Mouse (Mus musculus) MEL (cell line): ENCODE data around the gene St6gal1. TPM values are rescaled to one million over a fixed set of nuclear protein-coding genes. Genes with fewer than 3 reads are reported as not detected.

ENCODE experiments used
- DNase-seq: peaks from one replicate; pipeline ENCODE4 v3.0.0; 2011; ENCODE audit warnings: low read depth, low spot score
- H3K27ac ChIP-seq: 2 replicates; pipeline ENCODE4 v1.5.1; 2012; ENCODE audit warnings: low read depth, mild to moderate bottlenecking, control low read depth, low read length, moderate library complexity; ENCODE audit not compliant: control insufficient read depth
- H3K27me3 ChIP-seq, 2 experiments: fragments of 150-350 bp in 1 of 2; sonication (generic) in 1 of 2; 2 replicates each; pipeline ENCODE4 v1.6.1; 2012; ENCODE audit warnings: low read length in 2 of 2, mild to moderate bottlenecking in 2 of 2, improper control_type of control experiment in 1 of 2, moderate library complexity in 1 of 2; ENCODE audit not compliant: insufficient read depth in 2 of 2, control insufficient read depth in 1 of 2
- H3K36me3 ChIP-seq, 2 experiments: 2 replicates each; pipeline ENCODE4 v1.6.1; 2012 to 2014; ENCODE audit warnings: low read length in 2 of 2, improper control_type of control experiment in 1 of 2, inconsistent platforms in 1 of 2, mild to moderate bottlenecking in 1 of 2; ENCODE audit not compliant: insufficient read depth in 2 of 2, control insufficient read depth in 1 of 2
- H3K4me1 ChIP-seq, 2 experiments: fragments of 150-350 bp in 1 of 2; sonication (generic) in 1 of 2; 2 replicates each; pipeline ENCODE4 v1.6.1; 2012; ENCODE audit warnings: low read length in 2 of 2, improper control_type of control experiment in 1 of 2, mild to moderate bottlenecking in 1 of 2; ENCODE audit not compliant: insufficient read depth in 2 of 2, control insufficient read depth in 1 of 2
- H3K4me3 ChIP-seq, 2 experiments: fragments of 150-350 bp in 1 of 2; sonication (generic) in 1 of 2; 2 replicates each; pipeline ENCODE4 v1.5.1; 2012; ENCODE audit warnings: low read depth in 2 of 2, low read length in 2 of 2, mild to moderate bottlenecking in 2 of 2, moderate library complexity in 2 of 2, control low read depth in 1 of 2, improper control_type of control experiment in 1 of 2; ENCODE audit not compliant: control insufficient read depth in 1 of 2, insufficient read depth in 1 of 2
- H3K79me2 ChIP-seq: 2 replicates; pipeline ENCODE4 v1.6.1; 2012; ENCODE audit warnings: mild to moderate bottlenecking, low read length, moderate library complexity; ENCODE audit not compliant: control insufficient read depth, poor library complexity, insufficient read depth
- H3K9ac ChIP-seq: 2 replicates; pipeline ENCODE4 v1.6.1; 2012; ENCODE audit warnings: low read depth, mild to moderate bottlenecking, control low read depth, low read length, moderate library complexity; ENCODE audit not compliant: control insufficient read depth, poor library complexity, severe bottlenecking
- H3K9me3 ChIP-seq: fragments of 150-350 bp; sonication (generic); replicated peaks from 2 replicates; pipeline ENCODE4 v1.6.1; 2012; ENCODE audit warnings: mild to moderate bottlenecking, low read length, improper control_type of control experiment, moderate library complexity; ENCODE audit not compliant: insufficient read depth
- BHLHE40 ChIP-seq: IDR thresholded peaks from 2 replicates; pipeline ENCODE4 v1.6.1; 2012; ENCODE audit warnings: low read depth, mild to moderate bottlenecking, inconsistent platforms, low read length, improper control_type of control experiment, borderline replicate concordance
- CHD1 ChIP-seq: IDR thresholded peaks from 2 replicates; pipeline ENCODE4 v1.6.1; 2012; ENCODE audit warnings: low read depth, mild to moderate bottlenecking, inconsistent platforms, low read length, improper control_type of control experiment
- CHD2 ChIP-seq: IDR thresholded peaks from 2 replicates; pipeline ENCODE4 v1.6.1; 2011; ENCODE audit warnings: low read length, improper control_type of control experiment
- CTCF ChIP-seq, 3 experiments: IDR thresholded peaks in 2 of 3; conservative IDR thresholded peaks in 1 of 3; 2 replicates each; pipeline ENCODE4 v1.5.1; 2011 to 2012; ENCODE audit warnings: low read length in 3 of 3, low read depth in 2 of 3, mild to moderate bottlenecking in 2 of 3, improper control_type of control experiment in 1 of 3, inconsistent platforms in 1 of 3, mixed read lengths in 1 of 3, moderate library complexity in 1 of 3; ENCODE audit not compliant: control insufficient read depth in 1 of 3, insufficient read depth in 1 of 3, poor library complexity in 1 of 3, severe bottlenecking in 1 of 3
- EP300 ChIP-seq, 2 experiments: IDR thresholded peaks; 2 replicates each; pipeline ENCODE4 v1.6.1; 2011; ENCODE audit warnings: improper control_type of control experiment in 2 of 2, low read length in 2 of 2, low read depth in 1 of 2, mild to moderate bottlenecking in 1 of 2
- GATA1 ChIP-seq: IDR thresholded peaks from 2 replicates; pipeline ENCODE4 v1.6.1; 2011; ENCODE audit warnings: low read depth, low read length, improper control_type of control experiment
- HCFC1 ChIP-seq: IDR thresholded peaks from 2 replicates; pipeline ENCODE4 v1.6.1; 2012; ENCODE audit warnings: low read depth, mild to moderate bottlenecking, inconsistent platforms, low read length, improper control_type of control experiment, moderate library complexity
- KAT2A ChIP-seq: conservative IDR thresholded peaks from 2 replicates; pipeline ENCODE4 v1.6.1; 2012; ENCODE audit warnings: low read depth, low read length, improper control_type of control experiment, inconsistent platforms
- MAFK ChIP-seq: IDR thresholded peaks from 2 replicates; pipeline ENCODE4 v1.6.1; 2011; ENCODE audit warnings: low read depth, mild to moderate bottlenecking, low read length, improper control_type of control experiment, borderline replicate concordance
- MAX ChIP-seq: IDR thresholded peaks from 2 replicates; pipeline ENCODE4 v1.6.1; 2011; ENCODE audit warnings: low read length, improper control_type of control experiment
- MAZ ChIP-seq: IDR thresholded peaks from 2 replicates; pipeline ENCODE4 v1.6.1; 2012; ENCODE audit warnings: low read depth, mild to moderate bottlenecking, inconsistent platforms, low read length, improper control_type of control experiment
- MXI1 ChIP-seq: IDR thresholded peaks from 2 replicates; pipeline ENCODE4 v1.6.1; 2011; ENCODE audit warnings: mild to moderate bottlenecking, low read depth, low read length, improper control_type of control experiment
- MYB ChIP-seq: IDR thresholded peaks from 2 replicates; pipeline ENCODE4 v1.6.1; 2011; ENCODE audit warnings: mild to moderate bottlenecking, low read depth, low read length, improper control_type of control experiment
- NRF1 ChIP-seq: IDR thresholded peaks from 2 replicates; pipeline ENCODE4 v1.6.1; 2014; ENCODE audit warnings: low read depth, mild to moderate bottlenecking, inconsistent platforms, low read length, improper control_type of control experiment, moderate library complexity; ENCODE audit not compliant: poor library complexity, insufficient read depth, severe bottlenecking
- POLR2A ChIP-seq, 2 experiments: IDR thresholded peaks; 2 replicates each; pipeline ENCODE4 v1.6.1; 2011 to 2012; ENCODE audit warnings: low read length in 2 of 2, mild to moderate bottlenecking in 2 of 2, control low read depth in 1 of 2, improper control_type of control experiment in 1 of 2, low read depth in 1 of 2, moderate library complexity in 1 of 2; ENCODE audit not compliant: control insufficient read depth in 1 of 2, insufficient read depth in 1 of 2, poor library complexity in 1 of 2
- POLR2AphosphoS2 ChIP-seq: IDR thresholded peaks from 2 replicates; pipeline ENCODE4 v1.6.1; 2011; ENCODE audit warnings: low read length, improper control_type of control experiment
- TAL1 ChIP-seq: IDR thresholded peaks from 2 replicates; pipeline ENCODE4 v1.6.1; 2012; ENCODE audit warnings: mild to moderate bottlenecking, inconsistent platforms, low read length, moderate library complexity, mixed read lengths
- TBP ChIP-seq: IDR thresholded peaks from 2 replicates; pipeline ENCODE4 v1.8.0; 2011; ENCODE audit warnings: low read depth, low read length, improper control_type of control experiment
- TCF12 ChIP-seq: IDR thresholded peaks from 2 replicates; pipeline ENCODE4 v1.6.1; 2014; ENCODE audit warnings: low read depth, mild to moderate bottlenecking, inconsistent platforms, low read length, improper control_type of control experiment, moderate library complexity
- USF2 ChIP-seq, 2 experiments: IDR thresholded peaks; 2 replicates each; pipeline ENCODE4 v1.6.1; 2011 to 2012; ENCODE audit warnings: improper control_type of control experiment in 2 of 2, low read length in 2 of 2, borderline replicate concordance in 1 of 2, inconsistent platforms in 1 of 2, low read depth in 1 of 2, mild to moderate bottlenecking in 1 of 2; ENCODE audit not compliant: insufficient read depth in 1 of 2
- ZC3H11A ChIP-seq: IDR thresholded peaks from 2 replicates; pipeline ENCODE4 v1.6.1; 2012; ENCODE audit warnings: low read depth, mild to moderate bottlenecking, inconsistent platforms, low read length, improper control_type of control experiment
- polyA plus RNA-seq, 2 experiments: library from polyadenylated mRNA; stranded (reverse) in 1 of 2; unstranded in 1 of 2; fragments of >175 nt in 1 of 2; fragments of >200 nt in 1 of 2; gene quantifications; 2 replicates each; pipeline versions ENCODE4 v1.2.1 to v1.2.4; 2012; ENCODE audit warnings: low replicate concordance in 2 of 2, low read depth in 1 of 2; ENCODE audit not compliant: insufficient read length in 2 of 2, insufficient read depth in 1 of 2, missing spikeins in 1 of 2
- total RNA-seq: library from RNA; depleted of rRNA; stranded (reverse); fragments of 300-350 nt; gene quantifications from 2 replicates; pipeline ENCODE4 v1.2.3, GENCODE M21; 2012

The St6gal1 gene
- total and polyA plus RNA-seq, 3 experiments, result not detected

DNA sequence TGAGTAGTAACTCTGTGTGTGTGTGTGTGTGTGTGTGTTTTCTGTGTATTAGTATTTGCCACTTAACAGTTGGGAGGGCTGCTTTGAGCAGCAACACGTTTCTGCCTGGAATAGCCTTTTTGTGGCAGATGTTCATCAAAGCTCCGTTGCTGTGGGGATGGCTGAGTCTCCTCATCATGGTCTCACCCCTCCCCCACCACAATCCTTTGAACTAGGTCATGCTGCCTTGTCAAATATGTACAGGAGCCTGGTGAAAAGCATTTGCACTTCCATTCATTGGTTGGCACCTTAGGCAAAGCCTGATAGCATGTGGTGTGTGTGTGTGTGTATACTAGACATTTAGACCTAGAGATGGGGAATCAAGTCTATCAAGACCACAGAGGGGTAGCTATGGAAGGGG lies 126.3 kb downstream of the St6gal1 start:
- Histone ChIP-seq H3K27me3 (no peaks in the 10 kb centered on the region), H3K9me3 (no peaks in the 10 kb centered on the region), H3K36me3 (no peaks in the 10 kb centered on the region), H3K27ac (no peak overlapping the region), H3K4me1 (no peaks in the 10 kb centered on the region), H3K79me2 (no peaks in the 10 kb centered on the region), H3K9ac (no peak overlapping the region), H3K4me3 (no peak overlapping the region)
- TF ChIP-seq EP300 (IDR thresholded peaks at IDR 0.05; ENCODE audit: low read depth in 1 of 2, low read length in 2 of 2), result no peak
- DNase-seq, result no peak

DNA sequence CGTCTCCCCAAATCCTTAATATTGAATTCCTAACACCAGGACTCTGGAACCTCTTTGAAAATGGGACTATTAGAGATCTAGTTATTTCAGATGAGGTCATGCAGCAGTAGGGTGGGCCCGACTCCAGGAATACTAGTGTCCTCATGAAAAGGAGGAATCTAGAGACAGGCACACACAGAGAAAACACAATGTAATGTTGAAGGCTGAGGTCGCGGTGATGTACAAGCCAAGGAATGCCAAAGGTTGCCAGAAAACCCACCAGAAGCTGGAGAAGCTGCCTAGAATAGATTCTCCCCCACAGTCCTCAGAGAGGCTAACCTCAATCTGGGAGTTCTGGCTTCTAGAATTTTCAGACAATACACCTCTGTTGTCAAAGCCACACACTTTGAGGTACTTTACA lies 136.5 kb downstream of the St6gal1 start:
- no peaks in the 10 kb centered on the region for H3K36me3 ChIP-seq
- no peak overlapping the region for H3K9ac ChIP-seq
- TF ChIP-seq CHD1, result no peak
- TF ChIP-seq BHLHE40, result no peak
- no peak for TF ChIP-seq MAFK
- no peaks in the 10 kb centered on the region for H3K9me3 ChIP-seq
- H3K79me2 ChIP-seq, result no peaks in the 10 kb centered on the region
- no peaks in the 10 kb centered on the region for H3K27me3 ChIP-seq
- no peak overlapping the region for H3K27ac ChIP-seq
- no peak for DNase-seq
- H3K4me1 ChIP-seq, result no peaks in the 10 kb centered on the region
- H3K4me3 ChIP-seq, result no peak overlapping the region

DNA sequence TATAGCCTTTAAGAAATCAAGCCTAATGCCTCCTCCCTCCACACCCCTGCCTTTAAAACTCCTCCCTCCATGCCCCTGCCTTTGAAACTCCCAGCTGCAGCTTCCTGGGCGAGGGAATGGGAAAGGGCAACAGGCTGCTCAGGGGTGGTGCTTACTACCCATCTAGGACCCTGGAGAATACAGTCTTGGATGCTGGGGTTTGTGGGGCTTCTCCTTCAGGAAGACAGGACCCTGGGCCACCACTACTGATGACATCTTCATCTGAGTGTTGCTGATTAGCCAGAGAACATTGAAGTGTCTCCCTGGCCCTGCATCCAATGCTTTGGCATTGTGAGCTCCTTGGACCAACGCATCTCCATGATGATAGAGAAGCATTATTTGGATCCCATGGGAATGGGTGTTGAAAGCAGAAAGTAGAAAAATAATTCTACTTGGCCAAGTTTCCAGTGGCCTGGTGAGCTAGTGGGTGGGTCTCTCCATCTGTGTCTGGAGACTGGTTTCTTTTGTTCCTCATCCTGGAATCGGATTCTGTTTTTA lies 137.0 kb downstream of the St6gal1 start:
- Histone ChIP-seq H3K4me3 (no peak overlapping the region), H3K27me3 (no peaks in the 10 kb centered on the region), H3K4me1 (no peaks in the 10 kb centered on the region), H3K9me3 (no peaks in the 10 kb centered on the region), H3K27ac (no peak overlapping the region), H3K9ac (no peak overlapping the region), H3K79me2 (no peaks in the 10 kb centered on the region), H3K36me3 (no peaks in the 10 kb centered on the region)
- no peak for DNase-seq
- no peak for TF ChIP-seq KAT2A
- TF ChIP-seq POLR2AphosphoS2, result no peak
- TF ChIP-seq MYB, result no peak
- TF ChIP-seq MXI1, result no peak
- no peak for TF ChIP-seq MAFK
- no peak for TF ChIP-seq CTCF (IDR thresholded peaks at IDR 0.05 in 2 of 3, conservative IDR thresholded peaks at IDR 0.05 in 1 of 3; ENCODE audit: control insufficient read depth in 1 of 3, insufficient read depth in 1 of 3, low read depth in 2 of 3, low read length in 3 of 3, poor library complexity in 1 of 3, severe bottlenecking in 1 of 3)
- no peak for TF ChIP-seq TCF12
- no peak for TF ChIP-seq TAL1
- no peak for TF ChIP-seq POLR2A (IDR thresholded peaks at IDR 0.05; ENCODE audit: control insufficient read depth in 1 of 2, insufficient read depth in 1 of 2, low read depth in 1 of 2, low read length in 2 of 2, poor library complexity in 1 of 2)
- no peak for TF ChIP-seq MAZ
- no peak for TF ChIP-seq GATA1
- no peak for TF ChIP-seq NRF1
- no peak for TF ChIP-seq CHD2
- TF ChIP-seq MAX, result no peak
- no peak for TF ChIP-seq TBP
- TF ChIP-seq HCFC1, result no peak
- TF ChIP-seq BHLHE40, result no peak
- TF ChIP-seq USF2 (IDR thresholded peaks at IDR 0.05; ENCODE audit: borderline replicate concordance in 1 of 2, insufficient read depth in 1 of 2, low read depth in 1 of 2, low read length in 2 of 2), result no peak
- no peak for TF ChIP-seq ZC3H11A
